In genomic region chr13:28718169-28718867, GRCm38 (mm10) we compare ENCODE assay signal across 8 mouse cellular contexts.
DNase-seq lines count a peak whose midpoint lies in the region; ATAC-seq and TF ChIP-seq lines count a peak whose summit lies in the region.

No protein-coding gene starts in this region.

- no peaks in the 10 kb centered on the region for H3K9me3 ChIP-seq in forebrain, embryonic 15.5 days
- no peaks in the 10 kb centered on the region for H3K9me3 ChIP-seq in hindbrain, embryonic 13.5 days
- H3K9me3 ChIP-seq in liver, embryonic 13.5 days (replicated peaks) = no peaks in the 10 kb centered on the region

- intact Hi-C loops in gastrocnemius, adult 2 months (cut with DNase I) = no loop called here

- TF ChIP-seq CTCF in gastrocnemius, adult 2 months (IDR thresholded peaks at IDR 0.05) = no peak

- H3K36me3 ChIP-seq in forebrain, embryonic 15.5 days = no peaks in the 10 kb centered on the region
- H3K36me3 ChIP-seq in hindbrain, embryonic 13.5 days = no peaks in the 10 kb centered on the region
- H3K36me3 ChIP-seq in liver, embryonic 13.5 days = no peaks in the 10 kb centered on the region

- H3K27me3 ChIP-seq in forebrain, embryonic 15.5 days = no peaks in the 10 kb centered on the region
- no peaks in the 10 kb centered on the region for H3K27me3 ChIP-seq in hindbrain, embryonic 13.5 days
- H3K27me3 ChIP-seq in liver, embryonic 13.5 days = no peaks in the 10 kb centered on the region

- H3K4me1 ChIP-seq in forebrain, embryonic 15.5 days = peaks cover 61% of the 10 kb centered on the region
- H3K4me1 ChIP-seq in hindbrain, embryonic 13.5 days (replicated peaks) = peaks cover 59% of the 10 kb centered on the region
- H3K4me1 ChIP-seq in liver, embryonic 13.5 days (replicated peaks) = no peaks in the 10 kb centered on the region; the same call in 1 of the 2 replicates

- H3K9ac ChIP-seq in forebrain, embryonic 15.5 days (replicated peaks) = no peak overlapping the region; the same call in 1 of the 2 replicates
- H3K9ac ChIP-seq in hindbrain, embryonic 13.5 days = peak overlapping the region; percentile 55
- H3K9ac ChIP-seq in liver, embryonic 13.5 days = no peak overlapping the region

- ATAC-seq in forebrain, embryonic 15.5 days (replicated peaks) = peak; percentile 44
- ATAC-seq in hindbrain, embryonic 13.5 days (ENCODE audit: low FRiP score) = peak; percentile 12
- peak; percentile 45; the same call in 1 of the 2 replicates for ATAC-seq in liver, embryonic 13.5 days (ENCODE audit: low read depth)

- 3% methylated on average over 11 of the region's 11 CpGs for WGBS in forebrain, embryonic 15.5 days
- 9% methylated on average over 11 of the region's 11 CpGs for WGBS in hindbrain, embryonic 13.5 days
- WGBS in liver, embryonic 13.5 days (ENCODE audit: insufficient replicate concordance) = 19% methylated on average over 11 of the region's 11 CpGs

- H3K4me2 ChIP-seq in forebrain, embryonic 15.5 days (replicated peaks) = no peak overlapping the region; the same call in 1 of the 2 replicates
- 0 out of 2 replicates have a peak overlapping the region, but pooled peaks have one; percentile 4 for H3K4me2 ChIP-seq in hindbrain, embryonic 13.5 days
- no peak overlapping the region for H3K4me2 ChIP-seq in liver, embryonic 13.5 days

- no peak overlapping the region for H3K4me3 ChIP-seq in gastrocnemius, adult 2 months
- H3K4me3 ChIP-seq in forebrain, embryonic 15.5 days = no peak overlapping the region
- no peak overlapping the region for H3K4me3 ChIP-seq in hindbrain, embryonic 13.5 days
- no peak overlapping the region for H3K4me3 ChIP-seq in liver, embryonic 13.5 days (replicated peaks)

- DNase-seq in gastrocnemius, adult 2 months = peak; percentile 43
- no peak for DNase-seq in gastrocnemius, adult 8-10 months (ENCODE audit: low spot score in 2 of 2)
- no peak for DNase-seq in liver, embryonic 13.5 days
- DNase-seq in skeletal muscle tissue, adult 2 months (ENCODE audit: low read depth, low spot score) = peak; percentile 25
- no peak for DNase-seq in right cerebral cortex, postnatal 10 days (ENCODE audit: low spot score in 2 of 2)
- DNase-seq in left cerebral cortex, adult 8-10 months (ENCODE audit: low spot score in 2 of 2) = no peak

- peak overlapping the region; percentile 60 for H3K27ac ChIP-seq in gastrocnemius, adult 2 months
- H3K27ac ChIP-seq in forebrain, embryonic 15.5 days (replicated peaks) = peak overlapping the region; percentile 87
- peak overlapping the region; percentile 88 for H3K27ac ChIP-seq in hindbrain, embryonic 13.5 days
- no peak overlapping the region for H3K27ac ChIP-seq in liver, embryonic 13.5 days

Comparison
In these comparisons a context has a peak if more than half of its experiments do, and no peak if none do; other contexts are left out.
1. DNase-seq: peak in gastrocnemius, adult 2 months (single experiment) and skeletal muscle tissue, adult 2 months (single experiment); none in gastrocnemius, adult 8-10 months (0 of 2), liver, embryonic 13.5 days (single experiment), right cerebral cortex, postnatal 10 days (0 of 2) and left cerebral cortex, adult 8-10 months (0 of 2).
2. Peak in every context shown above with its lines, with median percentiles within 50 percentile points of each other: ATAC-seq.